Mouse (Mus musculus) midbrain, embryonic 14.5 days (tissue): ENCODE data around the gene Ddx42. TPM values are rescaled to one million over a fixed set of nuclear protein-coding genes. Genes with fewer than 3 reads are reported as not detected.

ENCODE experiments used
- ATAC-seq: fragments of 200-750 bp; cut with Nextera tagmentation; 2 replicates; pipeline ENCODE4 v1.8.0; 2017; ENCODE audit warnings: moderate number of reproducible peaks, moderate library complexity; ENCODE audit not compliant: low FRiP score, low TSS enrichment
- DNase-seq: peaks from one replicate; pipeline ENCODE4 v3.0.0-alpha.2; 2015
- H3K27ac ChIP-seq: fragments of 300-500 bp; sonication (generic); replicated peaks from 2 replicates; pipeline ENCODE4 v1.5.1; 2014; ENCODE audit warnings: mild to moderate bottlenecking, low read depth, low read length, moderate library complexity
- H3K27me3 ChIP-seq: fragments of 300-500 bp; sonication (generic); 2 replicates; pipeline ENCODE4 v1.6.1; 2014; ENCODE audit warnings: low read length, control low read depth, mixed read lengths; ENCODE audit not compliant: control insufficient read depth, insufficient read depth
- H3K36me3 ChIP-seq: fragments of 300-500 bp; sonication (generic); 2 replicates; pipeline ENCODE4 v1.6.1; 2014; ENCODE audit warnings: low read length, control low read depth; ENCODE audit not compliant: control insufficient read depth, insufficient read depth
- H3K4me1 ChIP-seq: fragments of 300-500 bp; sonication (generic); 2 replicates; pipeline ENCODE4 v1.6.1; 2014; ENCODE audit warnings: mild to moderate bottlenecking, antibody characterized with exemption, low read length, control low read depth; ENCODE audit not compliant: control insufficient read depth, insufficient read depth
- H3K4me2 ChIP-seq: fragments of 300-500 bp; sonication (generic); 2 replicates; pipeline ENCODE4 v1.6.1; 2014; ENCODE audit warnings: mild to moderate bottlenecking, low read length, moderate library complexity
- H3K4me3 ChIP-seq: fragments of 300-500 bp; sonication (generic); replicated peaks from 2 replicates; pipeline ENCODE4 v1.5.1; 2014; ENCODE audit warnings: low read depth, low read length
- H3K9ac ChIP-seq: fragments of 300-500 bp; sonication (generic); replicated peaks from 2 replicates; pipeline ENCODE4 v1.6.1; 2014; ENCODE audit warnings: mild to moderate bottlenecking, low read length, moderate library complexity
- H3K9me3 ChIP-seq: fragments of 300-500 bp; sonication (generic); 2 replicates; pipeline ENCODE4 v1.6.1; 2016; ENCODE audit warnings: low read length, control low read depth, mixed read lengths; ENCODE audit not compliant: control insufficient read depth
- WGBS: fragments of 180-500 bp; shearing (Covaris S2); extraction: QIAGEN DNeasy Blood & Tissue Kit; methylation state at CpG from one replicate; pipeline ENCODE4 v1.1.7; 2014; 5-methylcytosine and 5-hydroxymethylcytosine counted together
- polyA plus RNA-seq: library from polyadenylated mRNA; unstranded; fragments of >200 nt; fragmentation: Nextera tagmentation; extraction: Ambion mirVana; gene quantifications from 2 replicates; pipeline ENCODE4 v1.2.1, GENCODE M21; 2014

Gene Ddx42
- polyA plus RNA-seq, 1 experiment from 2014 or later: 88.3 TPM

- peak; percentile 99 for DNase-seq
- ATAC-seq: peak; percentile 96
- under 1% methylated on average over 42 of the region's 42 CpGs for WGBS
- no peaks in the 10 kb centered on the region for H3K9me3 ChIP-seq
- no peaks in the 10 kb centered on the region for H3K27me3 ChIP-seq
- peak within 1 kb of the TSS; percentile 97 for H3K4me2 ChIP-seq
- peak within 1 kb of the TSS; percentile 84 for H3K4me3 ChIP-seq
- peaks cover 21% of the 10 kb centered on the region for H3K4me1 ChIP-seq
- peak within 1 kb of the TSS; percentile 75 for H3K27ac ChIP-seq
- H3K9ac ChIP-seq: peak within 1 kb of the TSS; percentile 74
- H3K36me3 ChIP-seq: peaks cover 54% of the 10 kb centered on the region
Observed at GRCm38 (mm10) chr11:106255685-106256451, 39.1 kb downstream of the Ddx42 start, which contains the start of the genes Ftsj3 and Psmc5. TSS of gene Ftsj3 (minus strand) at chr11:106256079. TSS of gene Psmc5 (plus strand) at chr11:106256154.

GRCm38 (mm10) chr11:106256775-106257174 is 40.0 kb downstream of the Ddx42 start:
- WGBS: 72% methylated on average over 5 of the region's 5 CpGs
- no peaks in the 10 kb centered on the region for H3K9me3 ChIP-seq

GRCm38 (mm10) chr11:106260826-106261450 is 44.2 kb downstream of the Ddx42 start:
- H3K4me3 ChIP-seq: no peak overlapping the region
- H3K9me3 ChIP-seq: no peaks in the 10 kb centered on the region
- DNase-seq (no peak), ATAC-seq (no peak)
- peaks cover 12% of the 10 kb centered on the region for H3K4me1 ChIP-seq
- 90% methylated on average over 14 of the region's 14 CpGs for WGBS
- H3K4me2 ChIP-seq: no peak overlapping the region
- peaks cover 73% of the 10 kb centered on the region for H3K36me3 ChIP-seq
- no peak overlapping the region for H3K27ac ChIP-seq
- H3K9ac ChIP-seq: no peak overlapping the region
- no peaks in the 10 kb centered on the region for H3K27me3 ChIP-seq

More at GRCm38 (mm10) chr11:106256775-106257174, 40.0 kb downstream of the Ddx42 start:
- ATAC-seq (no peak), DNase-seq (no peak)
- H3K9ac ChIP-seq: peak overlapping the region; percentile 74
- H3K4me3 ChIP-seq: peak overlapping the region; percentile 84
- peak overlapping the region; percentile 97 for H3K4me2 ChIP-seq
- H3K4me1 ChIP-seq: peaks cover 21% of the 10 kb centered on the region
- no peak overlapping the region for H3K27ac ChIP-seq
- no peaks in the 10 kb centered on the region for H3K27me3 ChIP-seq
- H3K36me3 ChIP-seq: peaks cover 54% of the 10 kb centered on the region

GRCm38 (mm10) chr11:106263963-106264362 is 47.2 kb downstream of the Ddx42 start:
- no peak for DNase-seq
- ATAC-seq: no peak
- Histone ChIP-seq H3K27ac (no peak overlapping the region), H3K4me2 (no peak overlapping the region), H3K36me3 (peaks cover 76% of the 10 kb centered on the region), H3K9ac (no peak overlapping the region), H3K4me1 (peaks cover 5% of the 10 kb centered on the region; the same call in 1 of the 2 replicates), H3K9me3 (no peaks in the 10 kb centered on the region), H3K4me3 (no peak overlapping the region), H3K27me3 (no peaks in the 10 kb centered on the region)
- WGBS: 91% methylated on average over 9 of the region's 9 CpGs

- peaks cover 70% of the 10 kb centered on the region for H3K36me3 ChIP-seq
Observed at GRCm38 (mm10) chr11:106264988-106265387, 48.3 kb downstream of the Ddx42 start.

DNA sequence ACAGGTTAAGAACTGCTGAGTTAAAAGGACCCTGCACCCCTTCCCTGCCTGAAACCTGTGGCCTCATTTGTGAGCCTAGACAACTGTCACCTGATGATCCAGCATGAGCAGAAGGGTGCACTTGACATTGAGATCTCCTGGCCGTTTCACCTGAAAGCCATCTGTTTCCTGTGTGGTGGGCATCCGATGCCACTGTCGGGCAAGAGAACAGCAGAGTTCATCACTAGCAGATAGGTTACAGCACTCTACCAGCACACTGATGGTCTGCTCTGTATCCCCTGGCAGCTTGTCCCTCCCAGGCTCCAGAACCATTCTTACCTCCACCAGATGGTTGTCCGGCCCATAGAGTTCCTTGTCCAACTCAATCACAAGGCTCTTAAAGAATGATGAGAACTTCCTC is 48.8 kb downstream of the Ddx42 start:
- Histone ChIP-seq H3K4me2 (no peak overlapping the region), H3K27ac (no peak overlapping the region), H3K4me1 (peaks cover 5% of the 10 kb centered on the region; the same call in 1 of the 2 replicates), H3K9ac (no peak overlapping the region), H3K4me3 (no peak overlapping the region), H3K27me3 (no peaks in the 10 kb centered on the region), H3K9me3 (no peaks in the 10 kb centered on the region), H3K36me3 (peaks cover 69% of the 10 kb centered on the region)
- no peak for DNase-seq
- WGBS: 94% methylated on average over 4 of the region's 4 CpGs
- no peak for ATAC-seq

More at GRCm38 (mm10) chr11:106264988-106265387, 48.3 kb downstream of the Ddx42 start:
- Histone ChIP-seq H3K9ac (no peak overlapping the region), H3K4me2 (no peak overlapping the region), H3K4me1 (peaks cover 5% of the 10 kb centered on the region; the same call in 1 of the 2 replicates), H3K9me3 (no peaks in the 10 kb centered on the region), H3K27me3 (no peaks in the 10 kb centered on the region), H3K4me3 (no peak overlapping the region), H3K27ac (no peak overlapping the region)
- ATAC-seq (no peak), DNase-seq (no peak)
- whole genome bisulfite sequencing: 94% methylated on average over 15 of the region's 15 CpGs

GRCm38 (mm10) chr11:106266431-106266830 is 49.7 kb downstream of the Ddx42 start:
- Histone ChIP-seq H3K4me1 (peaks cover 8% of the 10 kb centered on the region), H3K4me3 (no peak overlapping the region), H3K27ac (no peak overlapping the region), H3K4me2 (no peak overlapping the region), H3K9me3 (no peaks in the 10 kb centered on the region), H3K27me3 (no peaks in the 10 kb centered on the region), H3K9ac (no peak overlapping the region), H3K36me3 (peaks cover 61% of the 10 kb centered on the region)
- DNase-seq (no peak), ATAC-seq (no peak)
- 92% methylated on average over 10 of the region's 10 CpGs for WGBS

DNA sequence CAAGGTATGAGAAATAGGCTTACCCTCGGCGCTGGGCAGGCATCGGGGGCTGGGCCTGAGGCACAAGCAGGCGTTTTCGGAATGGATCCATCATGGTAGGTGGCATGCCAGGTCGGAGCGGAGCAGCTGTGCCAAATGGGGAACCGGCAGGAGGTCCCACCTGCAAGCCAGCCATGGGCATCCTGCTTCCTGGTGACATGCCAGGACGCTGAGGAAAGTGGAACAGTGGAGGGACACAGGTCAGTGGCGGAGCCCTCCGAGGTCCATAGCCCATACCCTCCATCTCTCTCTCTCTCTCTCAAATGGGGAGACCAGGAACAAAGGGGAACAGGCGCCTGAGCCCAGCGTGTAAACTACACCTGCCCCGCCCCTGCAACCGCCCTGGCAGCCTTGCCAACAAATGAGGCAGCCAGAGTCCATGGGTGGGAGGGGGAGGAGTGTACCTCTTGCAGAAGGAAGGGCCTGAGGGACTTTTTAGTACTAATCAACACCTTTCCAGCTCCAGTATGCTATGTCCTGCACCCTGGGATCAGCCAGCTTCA is 50.7 kb downstream of the Ddx42 start:
- ATAC-seq: no peak
- H3K9ac ChIP-seq: 0 out of 2 replicates have a peak overlapping the region, but pooled peaks have one; percentile 14
- no peak overlapping the region for H3K27ac ChIP-seq
- no peaks in the 10 kb centered on the region for H3K9me3 ChIP-seq
- no peaks in the 10 kb centered on the region for H3K27me3 ChIP-seq
- peaks cover 51% of the 10 kb centered on the region for H3K36me3 ChIP-seq
- no peak for DNase-seq
- no peak overlapping the region for H3K4me3 ChIP-seq
- H3K4me1 ChIP-seq: peaks cover 13% of the 10 kb centered on the region
- WGBS: 84% methylated on average over 15 of the region's 15 CpGs
- no peak overlapping the region for H3K4me2 ChIP-seq
